Mouse (Mus musculus) liver, embryonic 16.5 days (tissue): ENCODE data around the gene Lamtor5. TPM values are rescaled to one million over a fixed set of nuclear protein-coding genes. Genes with fewer than 3 reads are reported as not detected.

Experiments used
- ATAC-seq: fragments of 200-750 bp; cut with Nextera tagmentation; 2 replicates; pipeline ENCODE4 v1.8.0; 2017; ENCODE audit warnings: low read depth, mild to moderate bottlenecking, moderate number of reproducible peaks, moderate library complexity
- H3K27ac ChIP-seq: fragments of 300-500 bp; sonication (generic); 2 replicates; pipeline ENCODE4 v1.5.1; 2014; ENCODE audit warnings: mild to moderate bottlenecking, low read length
- H3K27me3 ChIP-seq: fragments of 300-500 bp; sonication (generic); 2 replicates; pipeline ENCODE4 v1.6.1; 2014; ENCODE audit warnings: low read depth, low read length, mixed read lengths; ENCODE audit not compliant: control insufficient read depth, insufficient read depth
- H3K36me3 ChIP-seq: fragments of 300-500 bp; sonication (generic); 2 replicates; pipeline ENCODE4 v1.6.1; 2014; ENCODE audit warnings: mild to moderate bottlenecking; ENCODE audit not compliant: control insufficient read depth, insufficient read depth
- H3K4me1 ChIP-seq: fragments of 300-500 bp; sonication (generic); 2 replicates; pipeline ENCODE4 v1.6.1; 2014; ENCODE audit warnings: low read depth, low read length, mixed read lengths; ENCODE audit not compliant: control insufficient read depth
- H3K4me2 ChIP-seq: fragments of 300-500 bp; sonication (generic); 2 replicates; pipeline ENCODE4 v1.6.1; 2014; ENCODE audit warnings: low read depth, low read length, mixed read lengths
- H3K4me3 ChIP-seq: fragments of 300-500 bp; sonication (generic); 2 replicates; pipeline ENCODE4 v1.5.1; 2014; ENCODE audit warnings: low read depth, mild to moderate bottlenecking, low read length
- H3K9ac ChIP-seq: fragments of 300-500 bp; sonication (generic); 2 replicates; pipeline ENCODE4 v1.6.1; 2014; ENCODE audit warnings: low read depth, low read length
- H3K9me3 ChIP-seq: fragments of 300-500 bp; sonication (generic); replicated peaks from 2 replicates; pipeline ENCODE4 v1.6.1; 2016; ENCODE audit warnings: low read length; ENCODE audit not compliant: control insufficient read depth
- WGBS: fragments of 180-500 bp; shearing (Covaris S2); extraction: QIAGEN DNeasy Blood & Tissue Kit; methylation state at CpG from one replicate; pipeline ENCODE4 v1.1.7; 2014; ENCODE audit not compliant: insufficient replicate concordance; 5-methylcytosine and 5-hydroxymethylcytosine counted together
- polyA plus RNA-seq: library from polyadenylated mRNA; unstranded; fragments of >200 nt; fragmentation: Nextera tagmentation; extraction: Ambion mirVana; gene quantifications from 2 replicates; pipeline ENCODE4 v1.2.1, GENCODE M21; 2015

The Lamtor5 gene
- polyA plus RNA-seq, 1 experiment from 2014 or later: 88.2 TPM

DNA sequence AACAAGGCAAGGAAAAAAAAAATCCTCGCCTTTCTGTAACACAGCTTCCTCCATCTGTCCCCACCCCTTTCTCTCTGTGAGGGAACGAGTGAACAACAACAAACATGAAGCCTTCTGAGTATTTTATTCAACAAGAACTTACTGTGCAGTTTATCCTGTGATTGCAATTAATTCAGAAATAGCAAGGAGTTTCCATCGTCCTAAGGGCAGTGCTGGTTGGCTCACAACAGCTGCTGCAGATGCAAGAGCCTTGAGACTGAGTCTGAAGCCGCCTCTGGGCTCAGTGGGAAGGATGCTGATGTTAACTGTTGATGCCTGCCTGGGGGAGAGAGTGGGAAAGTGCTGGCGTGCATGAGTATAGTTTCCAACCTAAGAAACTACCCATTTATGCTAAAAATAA is 20.7 kb upstream of the Lamtor5 start:
- no peak for ATAC-seq

DNA sequence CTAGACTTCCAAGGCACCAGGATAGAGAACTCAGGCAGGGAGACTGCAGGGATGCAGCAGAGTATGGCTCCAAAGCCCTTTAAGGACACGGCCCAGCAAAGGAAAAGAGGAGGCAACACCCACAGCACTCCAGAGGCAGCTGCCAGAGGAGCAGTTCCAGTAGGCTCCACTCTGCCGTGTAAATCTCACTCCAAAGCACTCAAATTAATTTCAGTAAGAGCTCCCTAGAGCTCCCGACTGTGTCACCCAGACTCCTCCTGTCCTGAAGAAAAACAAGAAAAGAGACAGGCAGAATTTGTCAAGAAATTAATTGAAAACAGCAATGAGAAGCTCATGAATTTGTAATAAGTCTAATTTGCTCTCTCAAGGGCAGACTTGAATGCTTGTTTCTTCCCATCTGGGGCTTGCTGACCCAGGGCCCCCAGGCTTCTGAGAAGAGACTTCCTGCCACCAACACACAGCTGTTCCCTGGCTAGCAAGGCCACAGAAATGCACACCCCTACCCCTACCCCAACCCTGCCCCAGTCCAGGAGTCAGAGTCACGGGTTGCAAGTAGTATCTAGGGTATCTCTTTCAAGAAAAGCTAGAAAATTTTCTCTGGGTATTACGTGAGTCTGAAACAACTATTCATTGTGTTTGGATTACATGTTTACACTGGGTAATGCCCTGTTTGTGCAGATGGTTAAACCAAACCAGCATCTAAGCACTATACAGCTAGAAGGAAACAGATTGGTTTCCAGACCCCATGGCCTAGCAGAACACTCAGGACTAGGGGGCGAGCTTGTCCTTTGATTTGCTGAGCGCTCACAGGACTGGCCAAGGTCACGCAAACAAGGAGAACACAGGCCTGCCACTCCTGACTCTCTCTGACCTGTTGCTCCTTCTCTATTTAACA is 17.5 kb upstream of the Lamtor5 start:
- no peaks in the 10 kb centered on the region for H3K36me3 ChIP-seq
- no peak overlapping the region for H3K27ac ChIP-seq
- ATAC-seq: 0 out of 2 replicates have a peak, but pooled peaks have one; percentile 21
- no peak overlapping the region for H3K4me3 ChIP-seq
- WGBS: 47% methylated on average over 8 of the region's 8 CpGs
- H3K27me3 ChIP-seq: no peaks in the 10 kb centered on the region
- no peaks in the 10 kb centered on the region for H3K9me3 ChIP-seq
- no peak overlapping the region for H3K4me2 ChIP-seq
- no peak overlapping the region for H3K9ac ChIP-seq
- H3K4me1 ChIP-seq: no peaks in the 10 kb centered on the region

More for the DNA sequence above, 20.7 kb upstream of the Lamtor5 start:
- H3K4me3 ChIP-seq: no peak overlapping the region
- H3K4me2 ChIP-seq: no peak overlapping the region
- WGBS: 37% methylated on average over 5 of the region's 5 CpGs
- H3K27ac ChIP-seq: no peak overlapping the region
- no peaks in the 10 kb centered on the region for H3K4me1 ChIP-seq
- H3K9me3 ChIP-seq: no peaks in the 10 kb centered on the region
- H3K27me3 ChIP-seq: no peaks in the 10 kb centered on the region
- no peaks in the 10 kb centered on the region for H3K36me3 ChIP-seq
- H3K9ac ChIP-seq: no peak overlapping the region

DNA sequence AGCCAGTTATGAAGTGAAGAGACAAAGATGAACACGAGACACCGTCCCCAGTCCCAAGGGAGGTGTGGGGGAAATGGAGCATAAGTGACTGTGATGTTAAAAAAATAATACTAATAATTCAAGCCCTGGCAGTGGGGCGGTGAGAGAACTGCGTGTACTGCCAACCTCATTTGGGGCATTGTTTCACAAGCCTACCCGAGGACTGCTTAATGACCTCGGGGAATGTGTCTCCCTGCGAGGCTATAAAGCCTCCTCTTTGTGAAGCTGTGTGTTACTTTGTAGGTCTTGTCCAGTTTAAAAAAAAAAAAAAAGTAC is 16.9 kb upstream of the Lamtor5 start:
- no peak overlapping the region for H3K27ac ChIP-seq
- no peak overlapping the region for H3K9ac ChIP-seq
- H3K27me3 ChIP-seq: no peaks in the 10 kb centered on the region
- no peak for ATAC-seq
- no peaks in the 10 kb centered on the region for H3K36me3 ChIP-seq
- no peak overlapping the region for H3K4me2 ChIP-seq
- 49% methylated on average over 7 of the region's 7 CpGs for whole genome bisulfite sequencing
- no peaks in the 10 kb centered on the region for H3K9me3 ChIP-seq
- no peak overlapping the region for H3K4me3 ChIP-seq
- H3K4me1 ChIP-seq: no peaks in the 10 kb centered on the region

DNA sequence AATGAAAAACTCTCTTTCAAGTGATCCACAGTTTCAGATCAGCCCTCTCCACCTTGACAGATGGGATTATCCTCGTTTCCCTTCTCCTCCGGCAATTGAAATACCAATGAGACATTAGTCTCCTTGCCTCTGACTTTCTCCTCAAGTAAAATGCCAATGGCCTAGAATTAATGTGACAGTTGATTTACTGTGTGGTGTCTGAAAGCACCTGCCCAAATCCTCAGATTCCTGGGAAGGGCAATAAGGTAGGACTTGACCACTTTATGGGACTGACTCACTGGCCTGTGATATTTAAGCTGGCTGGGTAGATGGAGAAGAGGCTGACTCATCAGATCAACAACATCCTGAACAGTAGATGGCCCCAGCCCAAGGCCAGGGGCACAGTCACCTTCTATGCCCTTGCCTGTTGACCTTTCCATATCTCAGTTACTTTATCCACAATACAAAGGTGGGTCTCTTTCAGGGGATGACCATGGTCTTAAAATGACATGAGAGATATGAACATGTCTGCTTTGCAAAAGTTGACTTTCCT is 11.8 kb upstream of the Lamtor5 start:
- no peaks in the 10 kb centered on the region for H3K4me1 ChIP-seq
- H3K4me3 ChIP-seq: no peak overlapping the region
- H3K4me2 ChIP-seq: no peak overlapping the region
- no peak overlapping the region for H3K27ac ChIP-seq
- H3K27me3 ChIP-seq: no peaks in the 10 kb centered on the region
- H3K36me3 ChIP-seq: no peaks in the 10 kb centered on the region
- WGBS: 62% methylated on average over 2 of the region's 2 CpGs
- H3K9ac ChIP-seq: no peak overlapping the region
- ATAC-seq: no peak
- no peaks in the 10 kb centered on the region for H3K9me3 ChIP-seq

DNA sequence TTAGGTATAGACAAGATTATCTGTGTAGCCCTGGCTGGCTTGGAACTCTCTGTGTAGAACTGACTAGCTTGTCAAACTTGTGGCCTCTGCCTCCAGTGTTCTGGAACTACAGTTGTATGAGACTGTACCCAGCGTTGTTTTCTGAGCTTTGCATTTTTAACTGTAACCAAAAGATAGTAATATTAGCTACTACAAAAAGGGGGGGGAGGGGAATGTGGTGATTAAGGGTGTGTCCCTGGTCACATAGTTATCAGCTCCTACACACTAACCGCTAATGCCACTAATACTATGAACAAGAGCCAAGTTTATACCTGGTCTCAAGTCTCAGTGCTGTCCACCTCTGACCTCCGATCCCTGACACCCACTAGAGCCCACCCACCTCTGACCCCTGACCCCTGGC is 6.2 kb upstream of the Lamtor5 start:
- 38% methylated on average over 3 of the region's 3 CpGs for WGBS
- no peak for ATAC-seq
- no peaks in the 10 kb centered on the region for H3K9me3 ChIP-seq
- H3K36me3 ChIP-seq: no peaks in the 10 kb centered on the region
- H3K4me3 ChIP-seq: no peak overlapping the region
- H3K27ac ChIP-seq: no peak overlapping the region
- H3K27me3 ChIP-seq: no peaks in the 10 kb centered on the region
- peaks cover 4% of the 10 kb centered on the region for H3K4me1 ChIP-seq
- H3K4me2 ChIP-seq: no peak overlapping the region
- no peak overlapping the region for H3K9ac ChIP-seq

DNA sequence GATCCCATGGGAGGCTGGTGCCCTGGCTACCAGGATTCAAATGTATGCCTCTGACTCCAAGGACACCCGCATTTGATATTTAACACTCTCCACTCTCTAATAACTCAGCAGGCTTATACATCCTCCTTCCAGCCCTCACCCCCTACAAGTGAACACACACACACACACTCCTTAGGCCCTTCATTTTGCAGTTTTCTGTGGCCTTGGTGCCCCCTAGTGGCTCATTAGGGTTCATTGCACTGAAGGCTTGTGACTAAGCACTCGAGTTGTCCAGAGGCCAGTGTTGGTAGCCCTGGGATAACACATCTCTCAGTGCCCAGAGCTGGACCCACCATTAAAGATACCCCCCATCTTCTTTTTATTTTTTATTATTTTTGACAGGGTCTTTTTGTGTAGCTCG is 4.8 kb upstream of the Lamtor5 start:
- Histone ChIP-seq H3K9me3 (no peaks in the 10 kb centered on the region), H3K4me1 (peaks cover 9% of the 10 kb centered on the region), H3K4me2 (no peak overlapping the region), H3K9ac (no peak overlapping the region), H3K27ac (no peak overlapping the region), H3K4me3 (no peak overlapping the region), H3K36me3 (no peaks in the 10 kb centered on the region), H3K27me3 (no peaks in the 10 kb centered on the region)
- ATAC-seq: peak; percentile 50
- WGBS: 8% methylated on average over 3 of the region's 3 CpGs

DNA sequence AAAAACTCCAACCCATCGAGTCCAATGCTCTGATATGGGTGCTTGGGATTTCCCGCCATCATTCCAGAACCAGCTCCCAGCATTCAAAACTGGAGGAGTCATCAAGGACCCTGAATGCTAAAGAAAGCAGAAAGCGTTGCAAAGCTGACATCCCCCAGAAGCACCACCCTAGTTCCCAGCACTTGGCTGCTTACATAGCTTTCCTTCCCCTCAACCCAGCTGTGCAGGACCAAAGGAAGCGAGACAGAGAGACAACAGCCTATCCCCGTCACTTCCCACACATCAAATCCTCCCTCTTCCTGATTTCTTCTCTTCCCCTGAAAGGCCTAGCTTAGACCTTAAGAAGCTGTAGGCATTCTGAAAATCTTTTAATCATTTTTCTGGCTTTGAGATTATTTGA is 3.3 kb upstream of the Lamtor5 start:
- H3K36me3 ChIP-seq: no peaks in the 10 kb centered on the region
- H3K27me3 ChIP-seq: no peaks in the 10 kb centered on the region
- no peaks in the 10 kb centered on the region for H3K9me3 ChIP-seq
- H3K27ac ChIP-seq: no peak overlapping the region
- H3K4me3 ChIP-seq: no peak overlapping the region
- no peak overlapping the region for H3K4me2 ChIP-seq
- no peak for ATAC-seq
- 44% methylated on average over 5 of the region's 5 CpGs for WGBS
- peaks cover 15% of the 10 kb centered on the region for H3K4me1 ChIP-seq
- H3K9ac ChIP-seq: no peak overlapping the region

DNA sequence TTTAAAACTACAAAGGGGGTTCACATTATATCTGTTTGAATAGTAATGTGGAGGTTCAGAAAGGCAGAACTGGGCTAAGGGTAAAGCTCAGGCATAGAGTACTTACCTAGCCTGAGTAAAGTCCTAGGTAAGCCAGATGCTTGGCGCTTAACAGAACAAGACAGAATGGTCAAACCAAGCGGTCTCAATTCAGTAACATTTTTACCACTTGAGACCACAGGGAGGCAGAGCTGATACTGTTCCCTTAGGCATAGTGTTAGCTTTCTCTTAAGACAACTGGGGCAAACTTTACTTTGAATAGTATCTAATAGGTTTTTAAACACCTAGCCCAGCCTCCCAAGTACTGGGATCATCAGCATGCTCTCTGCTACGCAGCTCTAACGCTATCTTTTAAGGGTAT is 2.7 kb upstream of the Lamtor5 start:
- H3K27me3 ChIP-seq: no peaks in the 10 kb centered on the region
- WGBS: 44% methylated on average over 4 of the region's 4 CpGs
- peaks cover 17% of the 10 kb centered on the region for H3K4me1 ChIP-seq
- H3K4me2 ChIP-seq: no peak overlapping the region
- H3K9me3 ChIP-seq: no peaks in the 10 kb centered on the region
- no peak overlapping the region for H3K27ac ChIP-seq
- ATAC-seq: no peak
- H3K9ac ChIP-seq: no peak overlapping the region
- no peak overlapping the region for H3K4me3 ChIP-seq
- no peaks in the 10 kb centered on the region for H3K36me3 ChIP-seq

DNA sequence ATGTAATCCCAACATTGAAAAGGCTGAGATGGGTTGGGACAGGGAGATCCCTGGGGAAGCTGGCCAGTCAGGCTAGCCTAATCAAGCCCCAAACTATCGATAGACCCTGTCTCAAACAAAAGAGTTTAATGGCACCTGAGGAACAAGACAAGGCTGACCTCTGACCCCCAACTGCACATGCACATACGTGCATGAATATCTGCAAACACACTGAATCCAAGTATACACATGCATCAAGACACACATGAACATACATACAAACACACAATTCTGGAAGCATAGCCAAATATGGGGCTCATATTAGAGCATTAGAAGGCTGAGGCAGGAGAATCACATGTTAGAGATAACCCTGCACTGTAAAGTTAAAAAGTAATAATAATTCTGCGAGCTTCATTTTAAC is 2.0 kb upstream of the Lamtor5 start:
- no peak for ATAC-seq
- WGBS: 61% methylated on average over 3 of the region's 3 CpGs
- Histone ChIP-seq H3K4me1 (peaks cover 17% of the 10 kb centered on the region), H3K27ac (no peak overlapping the region), H3K36me3 (no peaks in the 10 kb centered on the region), H3K4me2 (no peak overlapping the region), H3K27me3 (no peaks in the 10 kb centered on the region), H3K4me3 (no peak overlapping the region), H3K9me3 (no peaks in the 10 kb centered on the region), H3K9ac (no peak overlapping the region)
